Mouse (Mus musculus): Measurements from ENCODE around the gene Tcerg1l.

- TF ChIP-seq CTCF (conservative IDR thresholded peaks at IDR 0.05; ENCODE audit: insufficient read depth, insufficient read length, low read depth, low read length) (no peak; the same call in 1 of the 2 replicates), POLR2A (IDR thresholded peaks at IDR 0.05; ENCODE audit: low read depth, low read length) (no peak)
These were observed 149.4 kb downstream of the Tcerg1l start for GRCm38 (mm10) chr7:138248176-138248575.
